ENCODE assay signal across 8 mouse cellular contexts in the genomic region with DNA sequence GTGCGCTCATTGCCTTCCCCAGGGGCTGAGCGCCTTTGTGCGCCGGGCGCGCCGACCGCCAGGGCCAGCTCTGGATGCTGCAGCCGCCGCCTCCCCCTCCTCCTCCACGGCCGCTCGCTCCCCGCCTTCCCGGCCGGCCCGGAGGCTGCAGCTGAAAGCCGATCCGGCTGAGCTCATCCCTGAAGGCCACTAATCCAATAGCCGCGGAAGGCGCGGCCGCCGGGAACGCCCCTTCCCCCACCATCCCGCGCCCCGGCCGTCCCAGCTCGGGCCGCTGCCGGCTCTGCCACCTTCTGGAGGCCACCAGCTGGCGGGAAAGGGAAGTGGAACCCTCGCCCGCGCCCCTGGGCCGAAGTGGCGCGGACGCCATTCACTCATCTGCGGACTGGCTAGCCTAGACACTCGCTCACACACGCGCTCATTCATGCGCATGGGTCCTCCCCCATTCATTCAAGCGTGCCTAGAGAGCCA. TPM values are rescaled to one million over a fixed set of nuclear protein-coding genes. Genes with fewer than 3 reads are reported as not detected.
DNase-seq lines count a peak whose midpoint lies in the region; ATAC-seq and TF ChIP-seq lines count a peak whose summit lies in the region.

Gene Spsb4 (minus strand): TSS at position 167 of the 471 bp plus-strand sequence.

- no peaks in the 10 kb centered on the region for H3K27me3 ChIP-seq in intestine, postnatal 0 days (replicated peaks; ENCODE audit: control insufficient read depth, insufficient read depth, low read length)
- H3K27me3 ChIP-seq in limb, embryonic 12.5 days = peaks cover 17% of the 10 kb centered on the region; the same call in 1 of the 2 replicates
- 0 out of 2 replicates have a peak, but pooled peaks cover 3% of the 10 kb centered on the region for H3K27me3 ChIP-seq in midbrain, embryonic 12.5 days
- H3K27me3 ChIP-seq in small intestine, adult 2 months (ENCODE audit: control insufficient read depth, insufficient read depth, low read length) = peaks cover 27% of the 10 kb centered on the region

- peak within 1 kb of the TSS; percentile 62 for H3K9ac ChIP-seq in intestine, postnatal 0 days (ENCODE audit: low read depth, low read length)
- H3K9ac ChIP-seq in limb, embryonic 12.5 days (replicated peaks) = peak within 1 kb of the TSS; percentile 84
- H3K9ac ChIP-seq in midbrain, embryonic 12.5 days (replicated peaks) = peak within 1 kb of the TSS; percentile 96

- H3K4me2 ChIP-seq in intestine, postnatal 0 days (replicated peaks; ENCODE audit: low read depth) = peak within 1 kb of the TSS; percentile 85
- H3K4me2 ChIP-seq in limb, embryonic 12.5 days = peak within 1 kb of the TSS; percentile 85
- H3K4me2 ChIP-seq in midbrain, embryonic 12.5 days (replicated peaks) = peak within 1 kb of the TSS; percentile 71

- no peaks in the 10 kb centered on the region for H3K36me3 ChIP-seq in intestine, postnatal 0 days (ENCODE audit: control insufficient read depth, insufficient read depth)
- H3K36me3 ChIP-seq in limb, embryonic 12.5 days = no peaks in the 10 kb centered on the region
- H3K36me3 ChIP-seq in midbrain, embryonic 12.5 days = no peaks in the 10 kb centered on the region
- H3K36me3 ChIP-seq in small intestine, adult 2 months (ENCODE audit: control insufficient read depth, insufficient read depth, low read length) = no peaks in the 10 kb centered on the region

- peak; percentile 72 for TF ChIP-seq CTCF in intestine, postnatal 0 days (IDR thresholded peaks at IDR 0.05; ENCODE audit: low read depth)
- TF ChIP-seq CTCF in small intestine, adult 2 months (IDR thresholded peaks at IDR 0.05; ENCODE audit: extremely low read depth, insufficient read length, insufficient replicate concordance, low read depth, low read length) = no peak; the same call in 1 of the 2 replicates

- peak; percentile 84 for ATAC-seq in intestine, postnatal 0 days
- peak; percentile 90 for ATAC-seq in limb, embryonic 12.5 days (ENCODE audit: insufficient number of reproducible peaks, insufficient read depth, low FRiP score, low TSS enrichment, low read depth)
- ATAC-seq in midbrain, embryonic 12.5 days (ENCODE audit: low FRiP score, low read depth) = peak; percentile 90

- H3K9me3 ChIP-seq in intestine, postnatal 0 days (ENCODE audit: control insufficient read depth) = no peaks in the 10 kb centered on the region
- H3K9me3 ChIP-seq in limb, embryonic 12.5 days = no peaks in the 10 kb centered on the region
- no peaks in the 10 kb centered on the region for H3K9me3 ChIP-seq in midbrain, embryonic 12.5 days

- peak within 1 kb of the TSS; percentile 56 for H3K4me3 ChIP-seq in intestine, postnatal 0 days (ENCODE audit: low read depth, low read length)
- peak within 1 kb of the TSS; percentile 77 for H3K4me3 ChIP-seq in limb, embryonic 12.5 days (replicated peaks)
- peak within 1 kb of the TSS; percentile 75 for H3K4me3 ChIP-seq in midbrain, embryonic 12.5 days
- peak within 1 kb of the TSS; percentile 57 for H3K4me3 ChIP-seq in small intestine, adult 2 months (ENCODE audit: low read depth, low read length)

- peaks cover 11% of the 10 kb centered on the region; the same call in 1 of the 2 replicates for H3K4me1 ChIP-seq in intestine, postnatal 0 days (replicated peaks; ENCODE audit: control insufficient read depth, insufficient read depth, low read length)
- H3K4me1 ChIP-seq in limb, embryonic 12.5 days (replicated peaks) = peaks cover 54% of the 10 kb centered on the region
- peaks cover 51% of the 10 kb centered on the region for H3K4me1 ChIP-seq in midbrain, embryonic 12.5 days
- peaks cover 8% of the 10 kb centered on the region for H3K4me1 ChIP-seq in small intestine, adult 2 months (ENCODE audit: control insufficient read depth, insufficient read depth, insufficient read length, low read length)

- WGBS in intestine, postnatal 0 days = 0% methylated on average over 45 of the region's 47 CpGs
- WGBS in limb, embryonic 12.5 days = under 1% methylated on average over 45 of the region's 47 CpGs
- under 1% methylated on average over 41 of the region's 47 CpGs for WGBS in midbrain, embryonic 12.5 days
- under 1% methylated on average over 46 of the region's 47 CpGs for WGBS in small intestine, adult 2 months

- H3K27ac ChIP-seq in intestine, postnatal 0 days (ENCODE audit: low read depth, low read length) = peak within 1 kb of the TSS; percentile 70
- peak within 1 kb of the TSS; percentile 93 for H3K27ac ChIP-seq in limb, embryonic 12.5 days
- H3K27ac ChIP-seq in midbrain, embryonic 12.5 days (replicated peaks) = peak within 1 kb of the TSS; percentile 100
- H3K27ac ChIP-seq in small intestine, adult 2 months (ENCODE audit: insufficient read depth, low read depth, low read length) = no peak within 1 kb of the TSS

- peak; percentile 86 for DNase-seq in adrenal gland, postnatal 25 days
- peak; percentile 86 for DNase-seq in embryo, embryonic 11.5 days (ENCODE audit: low read depth, low spot score)
- DNase-seq in heart, adult 11 months = peak; percentile 98
- DNase-seq in natural killer cell, adult 2 months (ENCODE audit: low spot score in 2 of 2) = no peak

- no peak for TF ChIP-seq POLR2A in small intestine, adult 2 months (IDR thresholded peaks at IDR 0.05; ENCODE audit: low read depth, low read length)

RNA-seq across cellular contexts. Expression of gene Spsb4, which starts in this region (rescaled TPM):
- 0.86 and 1.2 TPM in 2 replicates for total RNA-seq in adrenal gland, postnatal 25 days (2021)
- polyA plus RNA-seq in intestine, postnatal 0 days (2015; fragmentation: Nextera tagmentation; extraction: Ambion mirVana) = 23.4 and 25.0 TPM in 2 replicates
- polyA plus RNA-seq in limb, embryonic 12.5 days (2016; fragmentation: Nextera tagmentation; extraction: Ambion mirVana) = 56.2 and 60.8 TPM in 2 replicates
- 122 and 126 TPM in 2 replicates for polyA plus RNA-seq in midbrain, embryonic 12.5 days (2016; fragmentation: Nextera tagmentation; extraction: Ambion mirVana)
- polyA plus RNA-seq in small intestine, adult 2 months (2012; rRNA removed) = 0.24 and 0.56 TPM in 2 replicates

Comparison
In these comparisons a context has a peak if more than half of its experiments do, and no peak if none do; other contexts are left out.
1. RNA of gene Spsb4 (polyA plus RNA-seq): 122 to 126 TPM in midbrain, embryonic 12.5 days, 56.2 to 60.8 TPM in limb, embryonic 12.5 days and 23.4 to 25.0 TPM in intestine, postnatal 0 days; 0.24 to 0.56 TPM in small intestine, adult 2 months; every median in the first group is over 10 times any median in the second.
2. DNase-seq: peak in adrenal gland, postnatal 25 days (single experiment), embryo, embryonic 11.5 days (single experiment) and heart, adult 11 months (single experiment); none in natural killer cell, adult 2 months (0 of 2).
3. Peak in every context shown above with its lines, with median percentiles within 50 percentile points of each other: ATAC-seq, H3K4me2 ChIP-seq, H3K4me3 ChIP-seq and H3K9ac ChIP-seq.